Mouse (Mus musculus): ENCODE measurements around the gene Dtnbp1. TPM values are rescaled to one million over a fixed set of nuclear protein-coding genes. Genes with fewer than 3 reads are reported as not detected.

Dtnbp1 gene
- total RNA-seq, 2 experiments from 2014 or later, result 91.0 to 94.3 TPM

GRCm38 (mm10) chr13:44915945-44916344, 86.0 kb downstream of the Dtnbp1 start:
- intact Hi-C loops (cut with DNase I), result no loop called here
- DNase-seq (ENCODE audit: low spot score in 2 of 2), result no peak

GRCm38 (mm10) chr13:44915382-44915781, 86.6 kb downstream of the Dtnbp1 start:
- DNase-seq (ENCODE audit: low spot score in 2 of 2), result no peak
- intact Hi-C loops (cut with DNase I), result no loop called here

DNA sequence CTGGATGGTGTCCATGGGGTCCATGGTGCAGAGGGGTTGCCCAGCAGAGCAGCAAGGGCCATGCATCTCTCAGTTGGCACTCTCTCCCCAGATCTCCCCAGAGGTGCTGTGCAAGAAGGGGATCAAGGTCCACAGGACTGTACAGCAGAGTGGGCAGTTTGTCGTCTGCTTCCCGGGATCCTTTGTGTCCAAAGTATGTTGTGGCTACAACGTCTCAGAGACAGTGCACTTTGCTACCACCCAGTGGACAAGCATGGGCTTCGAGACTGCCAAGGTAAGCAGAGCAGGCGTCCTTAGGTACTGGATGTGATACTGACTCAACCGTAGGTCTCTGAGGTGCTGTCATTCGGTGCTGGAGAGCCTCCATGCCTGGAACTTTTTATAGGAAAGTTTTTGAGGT, 88.4 kb downstream of the Dtnbp1 start:
- intact Hi-C loops (cut with DNase I), result no loop called here
- DNase-seq (ENCODE audit: low spot score in 2 of 2), result no peak

- intact Hi-C loops (cut with DNase I), result no loop called here
- no peak for DNase-seq (ENCODE audit: low spot score in 2 of 2)
Observed at GRCm38 (mm10) chr13:44912851-44913250, 89.1 kb downstream of the Dtnbp1 start.

DNA sequence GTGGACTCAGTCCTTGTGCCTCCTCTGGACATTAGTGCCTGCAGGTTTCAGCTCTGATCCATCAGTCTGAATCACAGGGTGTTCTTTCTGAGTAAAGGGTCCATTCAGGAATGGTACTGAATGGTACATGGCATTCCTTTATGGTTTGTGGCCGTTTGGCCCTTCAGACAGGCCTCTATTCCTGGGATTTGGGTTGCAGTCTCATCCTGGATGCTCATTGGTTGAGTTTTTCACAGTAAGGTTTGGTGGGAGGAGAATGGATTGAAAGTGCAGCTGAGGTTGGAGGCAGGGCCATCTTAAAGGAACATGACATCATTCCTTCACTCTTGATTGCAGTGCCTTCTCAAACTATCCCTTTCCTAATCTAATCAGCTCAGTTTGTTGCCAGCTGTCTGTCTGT, 93.2 kb downstream of the Dtnbp1 start:
- intact Hi-C loops (cut with DNase I), result loop anchor here (5.0 kb wide), 1 partner anchor 36 kb away; no protein-coding TSS in a partner anchor
- DNase-seq (ENCODE audit: low spot score in 2 of 2), result no peak

DNA sequence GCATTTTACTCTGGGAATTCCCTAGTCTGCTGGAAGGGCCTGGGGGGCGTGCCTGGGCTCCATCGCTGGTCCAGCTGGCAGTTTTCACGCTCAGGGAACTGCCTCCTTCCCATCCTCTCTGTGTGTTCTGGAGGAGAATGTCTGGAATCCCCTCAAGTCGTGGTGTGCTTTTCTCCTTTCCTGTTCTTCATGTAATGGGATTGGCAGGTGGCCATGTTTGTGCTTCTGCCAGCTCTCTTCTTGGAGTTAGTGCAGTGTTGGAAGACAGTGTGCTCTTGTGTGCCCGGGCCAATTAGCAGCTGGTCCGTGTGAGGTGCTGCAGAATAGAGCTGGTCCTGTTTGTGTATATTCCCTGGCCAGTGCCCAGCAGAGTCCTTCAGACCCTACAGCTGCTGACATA, 94.2 kb downstream of the Dtnbp1 start:
- intact Hi-C loops (cut with DNase I), result loop anchor here (5.0 kb wide), 1 partner anchor 35 kb away; no protein-coding TSS in a partner anchor
- peak; percentile 86 to 90 for DNase-seq (ENCODE audit: low spot score in 2 of 2)

GRCm38 (mm10) chr13:44906141-44906540, 95.8 kb downstream of the Dtnbp1 start:
- DNase-seq (ENCODE audit: low spot score in 2 of 2), result no peak
- intact Hi-C loops (cut with DNase I), result loop anchor here (5.0 kb wide), 1 partner anchor 34 kb away; no protein-coding TSS in a partner anchor

DNA sequence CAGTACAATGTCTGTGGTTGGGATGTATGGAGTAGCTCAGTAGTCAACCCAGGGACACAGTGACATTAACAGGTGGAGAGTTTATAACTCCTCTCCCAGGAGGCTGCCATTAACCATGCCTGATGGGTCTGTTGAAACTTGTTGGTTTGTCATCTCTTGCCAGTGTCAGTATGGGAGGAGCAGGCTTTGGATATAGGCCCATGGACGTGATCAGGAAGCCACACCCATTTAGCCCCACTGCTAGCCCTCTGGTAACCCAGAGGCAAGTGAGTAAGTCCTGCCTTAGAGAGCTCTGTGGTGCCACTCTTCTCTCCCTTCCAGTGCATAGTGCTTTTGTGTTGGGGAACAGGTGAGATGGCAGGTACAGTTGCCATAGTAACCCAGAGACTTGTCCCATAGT, 97.7 kb downstream of the Dtnbp1 start:
- DNase-seq (ENCODE audit: low spot score in 2 of 2), result no peak
- intact Hi-C loops (cut with DNase I), result no loop called here

DNA sequence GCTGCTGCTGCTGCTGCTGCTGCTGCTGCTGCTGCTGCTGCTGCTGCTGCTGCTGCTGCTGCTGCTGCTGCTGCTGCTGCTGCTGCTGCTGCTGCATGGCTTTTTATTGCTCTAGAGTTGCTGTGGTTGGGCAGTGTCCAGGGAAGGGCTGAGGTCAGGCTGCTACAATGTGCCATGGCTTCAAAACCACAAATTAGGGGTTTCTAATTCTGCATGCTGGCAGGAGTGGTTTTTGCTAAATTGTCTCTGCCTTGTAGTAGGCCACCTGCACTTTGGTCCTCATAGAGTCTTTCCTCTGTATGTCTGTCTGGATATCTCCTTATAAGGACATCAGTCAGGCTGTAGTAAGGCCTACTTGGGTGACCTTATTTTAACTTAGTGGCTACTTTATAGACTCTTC, 98.5 kb downstream of the Dtnbp1 start:
- intact Hi-C loops (cut with DNase I), result no loop called here
- no peak for DNase-seq (ENCODE audit: low spot score in 2 of 2)

DNA sequence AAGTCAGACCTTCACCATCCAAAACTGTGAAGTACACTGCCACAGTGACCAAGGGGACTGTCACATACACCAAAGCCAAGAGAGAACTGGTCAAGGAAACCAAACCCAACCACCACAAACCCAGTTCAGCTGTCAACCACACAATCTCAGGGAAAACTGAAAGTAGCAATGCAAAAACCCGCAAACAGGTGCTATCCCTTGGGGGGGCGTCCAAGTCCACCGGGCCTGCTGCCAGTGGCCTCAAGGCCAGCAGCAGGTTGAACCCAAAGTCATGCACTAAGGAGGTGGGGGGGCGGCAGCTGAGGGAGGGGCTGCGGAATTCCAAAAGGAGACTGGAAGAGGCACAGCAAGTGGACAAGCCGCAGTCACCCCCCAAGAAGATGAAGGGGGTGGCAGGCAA, 99.6 kb downstream of the Dtnbp1 start:
- intact Hi-C loops (cut with DNase I), result no loop called here
- DNase-seq (ENCODE audit: low spot score in 2 of 2), result no peak

DNA sequence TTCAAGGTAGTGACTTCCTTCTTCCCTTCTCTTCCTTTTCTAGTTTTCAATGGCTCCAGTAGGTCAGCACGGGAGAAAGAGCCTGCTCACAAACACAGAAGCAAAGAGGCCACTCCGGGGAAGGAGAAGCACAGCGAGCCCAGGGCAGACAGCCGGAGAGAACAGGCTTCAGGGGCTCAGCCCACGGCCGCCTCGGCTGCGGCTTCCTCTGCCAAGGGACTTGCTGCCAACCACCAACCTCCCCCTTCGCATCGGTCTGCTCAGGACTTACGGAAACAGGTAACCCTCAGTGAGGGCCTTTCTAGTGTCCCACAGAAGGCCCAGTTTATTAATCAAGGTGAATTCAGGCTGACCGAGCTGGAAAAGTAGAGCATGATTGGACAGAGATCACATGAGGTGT, 105.7 kb downstream of the Dtnbp1 start:
- no peak for DNase-seq (ENCODE audit: low spot score in 2 of 2)
- intact Hi-C loops (cut with DNase I), result no loop called here

DNA sequence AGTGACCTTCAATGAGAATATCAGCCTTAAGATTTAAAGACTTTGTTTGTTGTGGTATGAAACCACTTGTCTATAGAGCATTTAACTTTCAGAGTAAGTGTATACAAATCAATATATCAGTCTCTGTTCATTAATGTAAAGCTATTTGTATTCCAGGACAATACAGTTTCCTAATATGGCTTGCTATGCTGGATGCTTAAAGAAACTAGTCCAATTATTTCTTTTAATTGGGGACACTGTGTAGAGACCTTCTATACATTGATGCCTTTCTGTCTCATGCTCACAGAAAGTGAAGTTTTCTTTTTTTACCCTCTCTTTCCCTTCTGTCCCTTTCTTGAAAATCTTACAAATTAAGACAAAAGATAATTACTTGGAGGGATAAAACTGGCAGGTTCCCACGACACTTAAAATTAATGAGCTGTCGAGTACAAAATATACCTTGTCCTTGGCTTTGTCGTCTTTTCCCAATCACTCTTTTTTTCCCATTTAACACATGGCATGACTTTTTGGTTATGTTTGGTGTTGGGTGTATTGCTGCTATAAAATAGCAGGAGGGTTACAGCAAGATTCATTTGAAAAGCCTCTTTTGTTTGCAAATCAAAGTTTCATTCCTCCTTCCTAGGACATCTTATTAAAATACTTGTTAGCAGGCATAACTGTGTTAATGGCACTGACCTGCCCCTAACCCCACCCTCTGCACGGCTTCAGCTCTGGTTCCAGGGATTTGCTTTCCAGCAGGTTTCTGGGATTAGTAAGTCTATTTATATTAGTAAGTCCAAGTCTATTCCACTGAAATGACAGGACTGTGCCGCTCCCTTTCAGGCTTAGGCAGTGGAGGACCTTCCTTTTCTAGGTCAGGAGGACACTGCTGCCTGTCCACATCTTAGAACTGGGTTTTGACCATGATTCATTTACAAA, 109.9 kb downstream of the Dtnbp1 start:
- intact Hi-C loops (cut with DNase I), result no loop called here
- DNase-seq (ENCODE audit: low spot score in 2 of 2), result no peak

- intact Hi-C loops (cut with DNase I), result no loop called here
- no peak for DNase-seq (ENCODE audit: low spot score in 2 of 2)
Observed at GRCm38 (mm10) chr13:44890612-44891011, 111.3 kb downstream of the Dtnbp1 start.

- intact Hi-C loops (cut with DNase I), result no loop called here
- no peak for DNase-seq (ENCODE audit: low spot score in 2 of 2)
Observed at GRCm38 (mm10) chr13:44886221-44886620, 115.7 kb downstream of the Dtnbp1 start.

- intact Hi-C loops (cut with DNase I), result no loop called here
- DNase-seq (ENCODE audit: low spot score in 2 of 2), result no peak
Observed at GRCm38 (mm10) chr13:44881001-44881400, 120.9 kb downstream of the Dtnbp1 start.

DNA sequence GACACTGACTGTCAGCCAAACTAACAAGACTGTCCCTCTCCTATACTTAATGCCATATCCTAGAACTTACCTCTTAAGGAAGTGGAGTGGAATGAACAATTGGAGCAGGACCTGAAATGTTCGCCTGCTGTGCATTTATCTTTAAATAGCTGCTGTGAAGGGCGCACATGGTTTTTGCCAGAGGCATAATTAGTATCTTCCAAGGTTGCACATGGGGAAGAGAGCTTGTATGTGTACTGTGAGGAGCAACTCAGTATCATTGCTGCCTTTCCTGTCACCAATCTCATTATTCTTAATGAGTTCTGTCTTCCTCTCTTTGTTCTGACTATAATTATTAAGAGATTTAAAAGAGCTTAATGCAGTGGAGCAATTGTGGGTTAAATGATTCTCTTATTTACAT, 125.1 kb downstream of the Dtnbp1 start:
- intact Hi-C loops (cut with DNase I), result no loop called here

More for the DNA sequence above, 125.1 kb downstream of the Dtnbp1 start:
- no peak for DNase-seq (ENCODE audit: low spot score in 2 of 2)

Other genes starting within 250 kb of the Dtnbp1 start
- not detected for gene Gm9817, start 76.5 kb upstream of the Dtnbp1 start, total RNA-seq (2021)